Mouse (Mus musculus): ENCODE data around the gene Celsr3.

Celsr3 gene

DNA sequence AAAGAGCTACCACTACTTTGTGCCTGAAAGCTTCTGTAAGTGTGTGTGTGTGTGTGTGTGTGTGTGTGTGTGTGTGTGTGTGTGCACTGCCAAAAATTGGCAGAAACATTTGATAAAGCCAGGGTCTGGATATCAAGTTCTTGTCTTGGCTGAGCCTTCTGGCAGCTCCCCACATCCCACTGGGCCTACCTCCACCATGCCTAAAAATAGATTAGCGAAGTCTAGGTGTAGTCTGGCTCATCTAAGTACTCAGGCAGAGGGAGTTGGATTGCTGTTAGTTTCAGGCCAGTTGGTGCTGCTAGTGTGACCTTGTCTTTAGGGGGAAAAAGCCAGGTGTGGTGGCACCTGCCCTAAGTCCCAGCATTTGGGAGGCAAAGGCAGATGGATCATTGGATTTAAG, 19.3 kb upstream of the Celsr3 start:
- no peak for DNase-seq (ENCODE audit: low spot score)

DNA sequence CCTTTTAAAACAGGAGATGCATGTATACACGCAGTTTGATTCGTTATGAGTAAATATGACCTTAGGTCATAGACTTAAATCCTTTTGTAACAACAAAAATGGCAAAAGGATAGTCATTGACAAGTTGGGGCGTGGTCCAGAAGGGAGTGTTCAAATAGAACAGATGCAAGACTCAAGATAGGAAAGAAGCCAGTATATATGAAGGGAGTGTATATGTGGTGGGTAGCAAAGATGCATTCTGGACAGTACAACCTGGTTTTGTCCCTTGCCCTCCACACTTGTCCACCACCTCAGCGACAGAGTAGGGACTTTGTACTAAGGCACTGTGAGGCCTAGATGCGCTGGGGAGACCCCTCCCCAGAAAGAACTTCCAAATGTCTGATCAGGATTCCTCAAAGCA, 18.4 kb upstream of the Celsr3 start:
- DNase-seq (ENCODE audit: low spot score), result no peak

DNA sequence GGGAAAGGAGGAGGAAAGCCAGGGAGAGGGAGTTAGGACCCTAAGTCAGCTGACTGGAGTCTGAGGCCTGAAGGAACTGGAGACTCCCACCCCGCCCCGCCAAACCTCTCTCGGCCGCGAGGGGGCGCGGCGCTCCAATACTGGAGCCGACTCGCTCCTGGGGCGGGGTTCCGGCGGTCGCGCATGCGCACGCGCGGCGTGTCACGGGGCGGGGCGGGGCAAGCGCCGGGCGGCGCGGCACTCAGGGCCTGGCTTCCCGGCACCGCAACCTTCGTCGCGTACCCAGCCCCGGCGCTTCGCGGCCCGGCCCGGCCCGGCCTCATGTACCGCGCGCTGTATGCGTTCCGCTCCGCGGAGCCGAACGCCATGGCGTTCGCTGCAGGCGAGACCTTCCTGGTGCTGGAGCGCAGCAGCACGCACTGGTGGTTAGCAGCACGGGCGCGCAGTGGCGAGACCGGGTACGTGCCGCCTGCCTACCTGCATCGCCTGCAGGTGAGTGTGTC, 17.9 kb upstream of the Celsr3 start, which contains the start of gene Nckipsd:
Gene Nckipsd, plus strand, starts transcription at position 206 of the 503 bp plus-strand sequence.
- DNase-seq (ENCODE audit: low spot score), result peak; percentile 86

DNA sequence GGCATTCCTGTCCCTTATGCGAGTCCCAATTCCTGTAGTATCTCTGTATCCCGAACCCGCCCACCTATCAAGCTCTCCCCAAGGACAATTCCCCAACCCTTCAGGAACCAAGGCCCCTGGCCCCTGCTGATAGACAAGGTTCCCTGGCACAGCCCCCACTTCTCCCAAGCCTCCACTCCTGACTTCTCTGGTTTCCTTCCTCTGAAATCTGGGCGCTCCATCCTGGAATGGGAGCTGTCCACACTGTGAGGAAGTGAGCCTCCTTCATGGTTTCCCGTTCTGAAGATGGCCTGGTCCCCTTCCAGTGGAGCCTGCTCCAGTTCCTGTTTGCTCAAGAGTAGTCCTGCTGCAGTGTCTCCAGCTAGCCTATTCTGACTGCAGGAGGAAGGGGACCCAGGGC, 16.9 kb upstream of the Celsr3 start:
- DNase-seq (ENCODE audit: low spot score), result no peak

DNA sequence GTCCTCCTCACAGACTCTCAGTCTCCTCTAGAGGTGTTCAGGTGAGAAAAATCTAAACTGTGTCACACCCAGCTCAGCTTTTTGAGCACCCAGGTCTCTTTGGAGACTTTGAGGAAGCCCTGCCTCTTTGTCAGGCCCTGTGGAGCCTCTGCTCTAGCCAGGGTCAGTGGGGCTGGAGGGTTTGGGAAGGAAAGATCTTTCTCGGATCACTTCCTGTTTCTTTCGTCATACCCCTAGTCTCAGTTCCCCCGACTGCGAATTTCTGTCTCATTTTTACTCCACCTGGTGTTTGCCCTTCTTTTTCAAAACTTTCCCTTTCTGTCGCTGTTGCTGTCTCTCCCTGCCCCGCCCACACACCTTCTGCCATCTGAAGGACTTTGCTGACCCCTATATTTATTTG, 16.4 kb upstream of the Celsr3 start:
- no peak for DNase-seq (ENCODE audit: low spot score)

DNA sequence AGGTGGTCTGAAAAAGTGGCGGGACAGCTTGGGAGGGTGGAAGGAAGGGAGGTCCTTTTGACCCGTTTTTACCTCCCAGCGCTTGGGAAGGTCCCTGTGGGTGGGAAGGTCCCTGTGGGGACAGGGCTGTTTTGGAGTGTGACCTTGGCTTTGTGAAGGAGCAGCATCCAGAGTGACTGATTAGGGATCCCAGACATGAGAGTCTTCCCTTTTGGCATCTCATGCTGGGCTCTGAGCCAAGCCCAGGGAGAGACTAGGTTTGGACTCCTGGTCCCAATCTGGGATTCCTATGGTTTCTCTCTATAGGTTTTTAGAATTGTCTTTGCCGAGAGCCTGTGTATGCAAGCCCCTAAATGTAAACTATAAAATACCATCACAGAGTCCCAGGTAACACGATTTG, 15.6 kb upstream of the Celsr3 start:
- DNase-seq (ENCODE audit: low spot score), result no peak

DNA sequence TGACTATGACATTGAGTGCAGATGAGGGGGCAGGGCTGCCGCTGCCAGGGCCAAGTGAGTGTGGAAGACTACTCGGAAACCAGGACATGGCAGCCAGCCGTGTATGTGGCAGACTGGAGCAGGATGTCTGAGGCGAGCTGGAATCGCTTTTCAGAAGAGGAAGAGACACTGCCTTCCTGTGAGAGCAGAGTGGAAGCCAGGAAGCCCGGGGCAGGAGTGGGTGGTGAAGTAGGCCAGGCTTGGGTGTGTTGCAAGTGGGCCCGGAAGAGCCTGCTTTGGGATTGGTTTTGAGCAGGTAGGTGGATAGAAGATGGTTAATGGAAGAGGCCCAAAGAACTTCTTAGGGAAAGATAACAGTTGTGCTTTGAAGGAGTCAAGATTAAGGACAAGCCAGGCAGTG, 10.6 kb upstream of the Celsr3 start:
- no peak for DNase-seq (ENCODE audit: low spot score)

DNA sequence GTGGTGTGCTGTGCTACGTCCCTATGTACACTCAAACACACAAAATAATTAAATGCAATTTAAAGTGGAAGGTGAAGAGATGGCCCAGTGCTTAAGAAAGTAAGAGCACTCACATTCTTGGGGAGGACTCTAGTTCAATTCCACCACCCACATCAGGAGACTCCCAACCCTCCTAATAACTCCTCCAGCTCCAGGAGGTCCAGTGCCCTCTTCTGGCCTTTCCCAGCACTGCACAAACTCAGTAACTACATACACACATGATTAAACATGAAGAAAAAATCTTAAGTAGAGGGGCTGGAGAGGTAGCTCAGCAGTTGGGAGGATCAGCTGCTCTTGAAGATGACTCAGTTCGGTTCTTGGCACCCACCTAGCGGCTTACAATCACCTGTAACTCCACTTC, 6.6 kb upstream of the Celsr3 start:
- DNase-seq (ENCODE audit: low spot score), result no peak

DNA sequence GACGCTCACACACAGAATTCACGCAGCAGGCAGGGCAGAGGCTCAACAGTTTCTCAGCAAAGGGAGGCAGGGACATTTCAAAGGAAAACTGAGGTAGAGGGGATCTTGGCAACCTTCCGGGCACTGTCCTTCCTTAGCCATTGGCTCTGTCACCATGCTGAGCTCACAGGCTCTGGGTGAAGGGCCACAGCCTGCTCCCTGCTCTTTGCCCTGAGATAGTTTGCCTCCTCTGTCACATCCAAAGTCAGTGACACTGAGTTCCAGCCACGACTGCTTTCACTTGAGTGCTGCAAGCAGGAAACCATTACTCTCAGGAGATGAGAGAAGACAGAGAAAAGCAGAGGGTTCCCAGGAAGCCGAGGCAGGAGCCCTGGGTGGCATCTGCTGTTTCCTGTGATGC, 6.0 kb upstream of the Celsr3 start:
- DNase-seq (ENCODE audit: low spot score), result no peak

DNA sequence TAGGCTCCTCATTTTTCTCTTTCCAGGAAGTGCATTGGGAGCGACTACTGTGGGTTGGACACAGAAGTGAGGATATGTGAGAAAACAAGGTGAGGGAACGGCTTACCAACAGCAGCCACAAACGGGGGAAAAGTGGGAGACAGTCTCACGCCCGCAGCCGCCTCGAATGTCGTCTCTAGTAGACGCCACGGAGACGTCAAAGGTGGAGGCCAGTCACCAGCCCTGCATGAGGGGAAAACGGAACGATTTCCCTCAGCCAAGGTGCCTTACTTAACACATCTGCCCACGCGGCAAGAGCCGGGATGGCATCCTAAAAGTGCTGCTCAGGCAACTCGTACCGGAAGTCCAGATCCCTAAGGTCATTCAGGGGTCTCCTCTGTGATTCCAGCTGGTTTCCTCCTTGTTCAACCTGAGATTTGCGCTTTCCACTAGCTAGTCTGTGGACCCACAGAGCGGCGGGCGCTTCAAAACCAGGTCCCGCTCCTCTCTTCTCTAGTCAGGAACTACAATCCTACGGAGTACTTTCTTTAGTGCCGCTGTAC, 1.9 kb upstream of the Celsr3 start:
- no peak for DNase-seq (ENCODE audit: low spot score)

DNA sequence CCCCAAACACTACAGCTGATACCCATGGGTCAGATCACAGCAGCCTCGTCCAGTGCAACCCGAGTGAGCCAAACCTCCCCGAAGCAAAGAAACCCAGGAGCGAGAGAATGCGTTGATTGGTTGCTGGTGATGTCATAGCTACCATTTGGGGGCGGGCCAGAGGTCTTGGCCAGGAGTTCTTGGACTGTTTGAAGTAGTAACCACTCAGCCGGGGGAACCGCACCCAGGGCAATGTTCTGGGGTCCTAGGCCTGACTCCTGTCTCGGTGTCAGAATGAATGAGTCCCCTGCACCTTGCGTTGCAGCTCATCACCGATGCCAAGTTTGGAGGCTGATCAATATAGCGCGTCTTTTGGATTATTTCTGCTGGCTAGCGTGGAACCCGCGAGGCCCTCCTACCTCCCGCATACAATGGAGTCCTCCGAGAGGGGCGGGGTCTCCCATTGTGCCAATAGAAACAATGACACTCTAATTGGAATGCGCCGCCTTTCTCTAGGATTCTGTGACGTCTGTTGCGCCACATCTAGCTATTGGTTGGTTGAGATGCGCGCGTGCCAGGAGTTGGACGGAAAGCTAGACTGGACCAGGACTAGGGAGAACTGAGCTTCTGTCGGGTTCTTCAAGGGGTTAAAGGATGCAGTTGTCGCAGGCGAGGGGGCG, 1.2 kb upstream of the Celsr3 start:
- peak; percentile 92 for DNase-seq (ENCODE audit: low spot score)

DNA sequence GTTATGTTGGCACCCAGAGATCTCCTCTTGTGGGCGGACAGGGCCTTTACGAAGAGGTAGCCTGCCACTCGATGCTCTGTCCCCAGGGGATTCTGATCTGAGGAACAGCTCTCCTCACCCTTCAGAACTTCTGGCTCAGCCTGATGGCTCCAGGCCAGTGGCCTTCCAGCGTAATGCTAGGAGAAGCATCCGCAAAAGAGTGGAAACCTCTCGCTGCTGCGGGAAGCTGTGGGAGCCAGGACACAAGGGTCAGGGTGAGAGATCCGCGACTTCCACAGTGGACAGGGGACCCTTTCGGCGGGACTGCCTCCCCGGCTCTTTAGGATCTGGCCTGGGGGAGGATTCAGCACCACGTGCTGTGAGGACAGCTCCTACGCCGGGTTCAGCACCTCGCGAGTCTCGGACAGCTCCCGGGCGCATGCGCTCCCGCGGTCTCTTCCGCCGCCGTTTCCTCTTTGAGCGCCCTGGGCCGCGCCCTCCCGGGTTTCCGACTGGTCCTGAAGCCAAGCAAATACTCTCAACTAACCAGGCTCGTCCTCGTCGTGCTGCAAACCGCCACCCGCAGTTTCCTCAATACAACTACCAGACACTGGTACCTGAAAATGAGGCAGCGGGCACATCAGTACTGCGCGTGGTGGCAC, 700 bp downstream of the Celsr3 start:
- DNase-seq (ENCODE audit: low spot score), result no peak

DNA sequence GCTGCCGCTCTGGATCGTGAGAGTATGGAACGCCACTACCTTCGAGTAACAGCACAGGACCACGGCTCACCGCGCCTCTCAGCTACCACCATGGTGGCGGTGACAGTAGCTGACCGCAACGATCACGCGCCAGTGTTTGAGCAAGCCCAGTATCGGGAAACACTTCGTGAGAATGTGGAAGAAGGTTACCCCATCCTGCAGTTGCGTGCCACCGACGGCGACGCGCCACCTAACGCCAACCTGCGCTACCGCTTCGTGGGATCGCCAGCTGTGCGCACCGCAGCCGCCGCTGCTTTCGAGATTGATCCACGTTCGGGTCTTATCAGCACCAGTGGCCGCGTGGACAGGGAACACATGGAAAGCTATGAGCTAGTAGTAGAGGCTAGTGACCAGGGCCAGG, 1.3 kb downstream of the Celsr3 start:
- DNase-seq (ENCODE audit: low spot score), result no peak

DNA sequence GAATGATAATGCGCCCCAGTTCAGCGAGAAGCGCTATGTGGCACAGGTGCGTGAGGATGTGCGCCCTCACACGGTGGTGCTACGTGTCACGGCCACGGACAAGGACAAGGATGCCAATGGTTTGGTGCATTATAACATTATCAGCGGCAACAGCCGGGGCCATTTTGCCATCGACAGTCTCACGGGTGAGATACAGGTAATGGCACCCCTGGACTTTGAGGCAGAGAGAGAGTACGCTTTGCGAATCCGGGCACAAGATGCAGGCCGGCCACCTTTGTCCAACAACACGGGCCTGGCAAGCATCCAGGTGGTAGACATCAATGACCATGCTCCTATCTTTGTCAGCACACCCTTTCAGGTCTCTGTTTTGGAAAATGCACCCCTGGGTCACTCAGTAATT, 1.8 kb downstream of the Celsr3 start:
- DNase-seq (ENCODE audit: low spot score), result no peak

DNA sequence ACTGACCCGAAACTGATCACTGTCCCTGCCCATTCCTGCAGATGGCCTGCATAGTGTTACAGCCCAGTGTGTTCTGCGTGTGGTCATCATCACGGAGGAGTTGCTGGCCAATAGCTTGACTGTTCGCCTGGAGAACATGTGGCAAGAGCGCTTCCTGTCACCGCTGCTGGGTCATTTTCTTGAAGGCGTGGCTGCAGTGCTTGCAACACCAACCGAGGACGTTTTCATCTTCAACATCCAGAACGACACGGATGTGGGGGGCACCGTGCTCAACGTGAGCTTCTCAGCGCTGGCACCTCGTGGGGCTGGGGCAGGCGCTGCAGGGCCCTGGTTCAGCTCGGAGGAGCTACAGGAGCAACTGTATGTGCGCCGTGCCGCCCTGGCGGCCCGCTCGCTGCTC, 5.5 kb downstream of the Celsr3 start:
- DNase-seq (ENCODE audit: low spot score), result no peak

DNA sequence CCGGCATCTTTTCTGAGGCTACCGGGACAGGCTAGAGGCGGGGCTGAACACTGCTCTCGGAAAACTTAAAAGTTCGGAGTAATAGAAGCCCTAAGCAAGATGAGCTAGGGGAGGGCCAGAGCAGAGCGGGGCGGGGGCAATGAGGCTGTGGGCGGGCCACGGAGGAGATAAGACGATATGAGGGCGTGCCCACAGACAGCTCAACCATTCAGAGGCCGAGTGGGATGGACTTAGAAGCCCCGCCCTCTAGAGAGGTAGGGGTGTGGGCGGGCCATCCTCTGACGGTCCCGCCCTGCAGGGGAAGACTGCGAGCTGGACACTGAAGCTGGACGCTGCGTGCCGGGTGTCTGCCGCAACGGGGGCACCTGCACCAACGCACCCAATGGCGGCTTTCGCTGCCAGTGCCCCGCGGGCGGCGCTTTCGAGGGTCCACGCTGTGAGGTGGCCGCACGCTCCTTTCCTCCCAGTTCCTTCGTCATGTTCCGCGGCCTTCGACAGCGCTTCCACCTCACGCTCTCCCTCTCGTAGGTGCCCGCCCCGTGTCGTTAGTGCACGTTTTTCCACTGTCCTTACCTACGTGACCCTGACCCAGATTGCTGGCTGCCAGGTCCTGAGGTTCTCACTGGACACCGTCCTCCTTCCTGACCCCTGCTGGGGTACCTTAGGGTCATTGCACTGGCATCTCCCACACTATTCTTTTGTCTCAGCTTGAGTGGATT, 6.4 kb downstream of the Celsr3 start:
- peak; percentile 64 for DNase-seq (ENCODE audit: low spot score)

DNA sequence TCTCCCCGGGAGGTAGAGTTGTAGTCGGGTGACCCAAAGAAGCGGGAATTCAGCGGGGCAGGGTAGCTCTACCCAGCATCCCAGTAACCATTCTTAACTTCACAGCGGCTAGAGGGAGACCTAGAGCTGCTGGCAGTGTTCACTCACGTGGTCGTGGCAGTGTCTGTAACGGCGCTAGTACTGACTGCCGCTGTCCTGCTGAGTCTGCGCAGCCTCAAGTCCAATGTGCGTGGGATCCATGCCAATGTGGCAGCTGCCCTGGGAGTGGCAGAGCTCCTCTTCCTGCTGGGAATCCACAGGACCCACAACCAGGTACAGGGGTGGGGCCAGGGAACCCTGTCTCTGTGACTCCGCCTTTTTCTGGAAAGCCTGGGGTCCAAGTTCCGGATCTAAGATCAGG, 16.9 kb downstream of the Celsr3 start:
- DNase-seq (ENCODE audit: low spot score), result no peak

DNA sequence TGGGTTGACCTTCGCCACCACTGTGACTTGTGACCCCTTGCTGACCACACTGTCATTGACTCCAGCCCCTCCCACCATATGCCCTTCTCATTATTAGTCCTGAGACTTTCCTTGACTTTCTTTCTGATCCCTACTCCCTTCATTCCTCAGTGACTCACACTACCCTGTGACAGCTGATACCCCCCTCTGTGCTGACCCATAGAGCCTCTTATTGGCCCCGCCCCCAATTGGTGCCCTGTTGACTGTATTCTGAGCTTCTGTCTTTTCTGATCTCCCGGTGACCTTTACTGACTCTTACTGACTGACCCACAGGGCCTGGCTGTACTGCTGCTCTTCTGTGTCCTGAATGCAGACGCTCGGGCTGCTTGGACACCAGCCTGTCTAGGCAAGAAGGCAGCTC, 19.3 kb downstream of the Celsr3 start:
- DNase-seq (ENCODE audit: low spot score), result no peak

DNA sequence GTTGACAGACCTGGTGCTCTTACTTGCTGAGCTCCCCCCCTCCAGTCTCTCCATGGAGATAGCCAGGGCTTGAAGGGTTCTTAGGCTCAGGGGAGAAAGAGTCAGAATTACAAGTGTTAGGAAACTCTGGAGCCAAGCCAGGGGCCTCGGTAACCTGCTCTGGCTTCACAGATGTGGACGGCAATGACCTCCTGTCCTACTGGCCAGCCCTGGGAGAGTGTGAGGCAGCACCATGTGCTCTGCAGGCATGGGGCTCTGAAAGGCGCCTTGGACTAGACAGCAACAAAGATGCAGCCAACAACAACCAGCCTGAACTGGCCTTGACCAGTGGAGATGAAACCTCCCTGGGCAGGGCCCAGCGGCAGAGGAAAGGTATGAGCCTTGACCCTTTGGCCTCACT, 21.3 kb downstream of the Celsr3 start:
- no peak for DNase-seq (ENCODE audit: low spot score)

DNA sequence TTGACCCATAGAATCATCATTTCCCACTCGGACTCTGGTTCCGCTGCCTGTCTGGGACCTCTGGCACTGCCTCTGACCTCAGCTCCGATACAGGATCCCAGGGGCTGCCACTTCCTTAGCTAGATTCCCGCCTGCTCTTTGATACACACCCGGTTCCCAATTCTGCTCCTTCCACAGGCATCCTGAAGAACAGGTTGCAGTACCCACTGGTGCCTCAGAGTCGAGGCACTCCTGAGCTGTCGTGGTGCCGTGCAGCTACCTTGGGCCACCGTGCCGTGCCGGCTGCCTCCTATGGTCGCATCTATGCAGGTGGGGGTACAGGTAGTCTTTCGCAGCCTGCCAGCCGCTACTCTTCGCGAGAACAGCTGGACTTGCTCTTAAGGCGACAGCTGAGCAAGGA, 22.3 kb downstream of the Celsr3 start:
- DNase-seq (ENCODE audit: low spot score), result no peak

DNA sequence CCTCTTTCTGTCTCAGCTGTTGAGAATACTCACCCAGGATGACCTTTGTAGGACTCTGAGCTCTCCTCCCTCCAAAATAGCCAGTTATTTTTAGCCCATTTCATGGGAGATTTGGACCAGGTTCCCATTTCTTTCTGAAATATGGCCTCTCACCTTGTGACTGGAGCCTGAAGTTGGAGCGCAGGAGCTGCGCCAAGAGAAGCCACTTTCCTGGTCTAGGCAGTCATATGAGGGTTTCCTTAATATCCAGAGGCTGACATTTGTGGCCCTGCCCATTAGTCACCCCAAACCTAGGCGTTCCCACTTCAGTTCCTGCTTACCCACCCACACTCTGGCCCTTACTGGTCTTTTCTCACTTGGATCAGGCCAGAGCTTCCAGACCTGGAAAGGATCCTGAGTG, 26.9 kb downstream of the Celsr3 start, which contains the start of gene Slc26a6:
Gene Slc26a6, plus strand, starts transcription at position 308 of the 400 bp plus-strand sequence.
- no peak for DNase-seq (ENCODE audit: low spot score)

DNA sequence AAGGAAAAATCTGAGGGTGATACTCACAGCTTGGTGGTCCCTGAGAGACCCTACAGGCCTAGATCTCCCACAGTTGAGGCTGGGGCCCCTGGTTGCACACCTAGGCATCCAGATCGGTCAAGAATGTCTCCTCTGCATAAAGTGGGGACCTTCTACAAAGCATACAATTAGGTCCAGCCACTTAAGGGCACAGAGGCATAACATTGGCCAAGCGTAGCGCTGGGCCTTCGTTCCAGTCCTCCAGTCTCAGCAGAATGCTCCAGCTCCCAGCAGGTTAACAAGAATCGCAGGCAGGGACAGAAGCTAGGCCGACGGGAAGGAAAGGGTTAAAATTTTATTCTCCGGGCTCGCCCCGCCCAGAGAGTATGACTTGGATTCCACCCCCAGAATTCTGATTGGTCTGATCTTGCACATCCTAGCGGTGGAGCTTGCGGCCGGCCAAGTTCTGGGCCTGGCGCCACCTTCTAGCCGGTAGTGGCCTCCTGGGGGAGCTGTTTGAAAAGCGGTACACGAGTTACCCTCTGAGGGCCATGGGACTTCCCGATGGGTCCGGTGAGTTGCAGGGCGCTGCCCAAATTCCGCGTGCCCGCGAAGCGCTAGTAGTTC, 27.6 kb downstream of the Celsr3 start:
- DNase-seq (ENCODE audit: low spot score), result peak; percentile 88

All from left cerebral cortex, adult 11 months (tissue).